Mouse (Mus musculus) erythroblast, embryonic 14.5 days (primary cell): ENCODE data around the gene Rgs3. TPM values are rescaled to one million over a fixed set of nuclear protein-coding genes. Genes with fewer than 3 reads are reported as not detected.

Source experiments
- H3K27me3 ChIP-seq: 2 replicates; pipeline ENCODE4 v1.6.1; 2012; ENCODE audit warnings: inconsistent platforms; ENCODE audit not compliant: control insufficient read depth
- H3K36me3 ChIP-seq: 2 replicates; pipeline ENCODE4 v1.6.1; 2012; ENCODE audit warnings: mild to moderate bottlenecking, inconsistent platforms; ENCODE audit not compliant: control insufficient read depth
- H3K4me1 ChIP-seq: 2 replicates; pipeline ENCODE4 v1.6.1; 2012; ENCODE audit warnings: inconsistent platforms; ENCODE audit not compliant: control insufficient read depth
- H3K4me3 ChIP-seq: replicated peaks from 2 replicates; pipeline ENCODE3; 2012; ENCODE audit warnings: moderate library complexity, mild to moderate bottlenecking, inconsistent platforms
- H3K9me3 ChIP-seq: 2 replicates; pipeline ENCODE4 v1.6.1; 2012; ENCODE audit warnings: low read length, inconsistent platforms, mixed read lengths; ENCODE audit not compliant: control insufficient read depth
- GATA1 ChIP-seq: IDR thresholded peaks from 2 replicates; pipeline ENCODE4 v1.6.1; 2012; ENCODE audit warnings: low read length, inconsistent platforms, mixed read lengths
- TAL1 ChIP-seq: IDR thresholded peaks from 3 replicates; pipeline ENCODE4 v1.6.1; 2012; ENCODE audit warnings: low read length, inconsistent platforms, mixed read lengths
- polyA plus RNA-seq: library from polyadenylated mRNA; stranded (reverse); fragments of >175 nt; gene quantifications from 2 replicates; pipeline ENCODE4 v1.2.3, GENCODE M21; 2012

Rgs3 gene
- polyA plus RNA-seq, 1 experiment, result 0.13 TPM

DNA sequence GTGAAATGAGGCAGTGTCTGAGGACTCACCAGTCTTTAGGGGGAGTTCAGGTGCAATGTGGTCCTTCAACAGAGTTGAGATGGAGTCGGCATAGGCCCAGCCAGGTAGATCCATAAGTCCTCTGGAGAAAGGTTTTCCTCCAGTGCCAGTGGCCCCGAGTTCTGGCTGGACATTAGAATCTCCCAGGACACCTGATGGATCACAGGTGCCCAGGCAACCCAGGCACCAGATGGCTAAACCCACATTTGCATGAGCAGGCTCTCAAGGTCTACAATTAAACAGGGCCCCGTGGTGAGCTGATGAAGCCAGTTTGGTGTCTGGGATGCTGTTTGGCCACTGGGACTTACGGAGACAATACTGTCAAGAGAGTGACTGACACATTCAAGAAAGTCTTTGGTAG lies 49.7 kb downstream of the Rgs3 start:
- H3K9me3 ChIP-seq, result no peaks in the 10 kb centered on the region
- no peaks in the 10 kb centered on the region for H3K36me3 ChIP-seq
- no peak overlapping the region for H3K4me3 ChIP-seq
- H3K27me3 ChIP-seq, result no peaks in the 10 kb centered on the region
- no peaks in the 10 kb centered on the region for H3K4me1 ChIP-seq
- TF ChIP-seq TAL1 (no peak), GATA1 (no peak)

- H3K36me3 ChIP-seq, result no peaks in the 10 kb centered on the region
- no peaks in the 10 kb centered on the region for H3K4me1 ChIP-seq
- no peak for TF ChIP-seq GATA1
- no peak for TF ChIP-seq TAL1
- H3K27me3 ChIP-seq, result no peaks in the 10 kb centered on the region
- no peak overlapping the region for H3K4me3 ChIP-seq
- H3K9me3 ChIP-seq, result no peaks in the 10 kb centered on the region
Observed at GRCm38 (mm10) chr4:62610142-62610675, 50.6 kb downstream of the Rgs3 start.

DNA sequence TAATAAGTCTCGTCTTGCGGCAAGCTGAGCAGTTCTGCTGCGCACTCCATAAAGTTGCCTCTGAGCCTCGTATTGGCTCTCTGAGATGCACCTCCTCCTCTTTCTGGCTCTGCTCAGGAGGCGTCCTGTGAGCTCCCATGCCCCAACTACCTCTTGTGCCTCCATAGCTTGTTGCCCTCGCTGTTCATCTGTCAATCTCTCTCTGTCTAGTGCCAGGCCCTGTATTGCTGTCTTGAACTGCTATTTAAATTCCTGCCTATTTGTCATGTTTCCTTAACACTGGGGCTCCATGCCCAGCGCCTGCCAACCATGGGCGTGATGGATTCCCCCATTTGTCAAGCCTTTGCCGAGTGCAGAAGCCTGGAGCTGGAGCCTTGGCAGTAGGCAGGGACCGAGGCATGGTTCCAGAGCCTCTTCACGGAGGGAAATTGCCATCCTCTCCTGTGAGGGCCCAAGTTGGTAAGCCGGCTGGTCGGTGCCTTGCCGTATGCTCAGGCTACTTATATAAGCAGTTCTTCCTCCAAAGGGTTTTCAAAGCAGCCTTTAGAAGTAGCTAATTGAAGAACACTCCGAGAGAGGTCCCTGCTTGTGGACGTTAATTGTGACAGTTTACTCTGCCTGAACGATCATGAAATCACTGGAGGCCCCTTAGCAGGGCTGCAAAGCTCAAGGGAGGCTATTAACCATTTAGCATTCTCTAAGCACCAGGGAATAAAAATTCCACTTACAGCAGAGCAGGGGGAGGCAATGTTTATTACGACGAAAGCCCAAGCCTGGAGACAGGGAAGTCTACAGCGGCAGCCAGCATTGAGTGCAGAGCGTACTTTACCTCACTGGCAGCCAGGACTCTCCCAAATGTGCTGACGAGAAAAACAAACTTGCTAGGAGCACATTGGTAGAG lies 53.2 kb downstream of the Rgs3 start:
- Histone ChIP-seq H3K4me3 (no peak overlapping the region), H3K9me3 (no peaks in the 10 kb centered on the region), H3K36me3 (no peaks in the 10 kb centered on the region), H3K27me3 (no peaks in the 10 kb centered on the region), H3K4me1 (no peaks in the 10 kb centered on the region)
- no peak for TF ChIP-seq GATA1
- TF ChIP-seq TAL1, result no peak

DNA sequence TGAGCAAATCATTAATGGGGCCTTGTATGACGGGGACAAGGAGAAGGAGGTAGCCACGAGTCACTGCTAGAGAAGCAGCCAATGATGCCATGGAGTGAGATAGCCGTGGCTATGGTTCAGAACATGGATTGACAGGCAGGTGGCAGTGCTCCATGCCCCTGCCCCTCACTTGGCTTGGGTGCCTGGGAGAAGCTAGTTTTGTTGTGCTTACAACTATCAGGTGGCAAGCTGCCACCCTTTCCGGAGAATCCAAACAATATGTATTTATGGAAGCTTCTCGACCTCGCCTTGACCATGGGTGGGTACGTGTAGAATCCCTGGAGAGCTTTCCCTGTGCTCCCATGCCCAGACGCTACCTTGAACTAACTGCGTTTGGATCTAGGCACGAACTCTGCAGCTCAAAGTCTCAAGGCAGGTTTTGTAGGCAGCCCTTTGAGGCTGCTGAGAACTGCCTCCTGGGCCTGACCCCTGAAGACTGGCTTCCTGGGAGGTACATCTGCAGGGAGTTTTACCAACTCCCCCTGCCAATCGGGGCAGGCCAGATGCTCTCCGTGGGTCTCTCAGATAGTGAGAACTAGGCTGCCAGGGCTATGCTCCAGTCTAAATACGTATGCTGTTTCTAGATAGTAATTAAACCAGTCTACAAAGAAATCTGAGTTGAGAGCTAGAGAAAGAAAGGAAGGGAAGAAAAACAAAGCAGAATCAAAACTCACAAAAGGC lies 54.2 kb downstream of the Rgs3 start:
- H3K4me1 ChIP-seq, result no peaks in the 10 kb centered on the region
- no peaks in the 10 kb centered on the region for H3K9me3 ChIP-seq
- TF ChIP-seq TAL1, result no peak
- H3K36me3 ChIP-seq, result no peaks in the 10 kb centered on the region
- H3K27me3 ChIP-seq, result no peaks in the 10 kb centered on the region
- H3K4me3 ChIP-seq, result no peak overlapping the region

GRCm38 (mm10) chr4:62617856-62618440 lies 58.3 kb downstream of the Rgs3 start:
- no peaks in the 10 kb centered on the region for H3K9me3 ChIP-seq
- H3K36me3 ChIP-seq, result no peaks in the 10 kb centered on the region
- TF ChIP-seq TAL1, result no peak
- TF ChIP-seq GATA1, result no peak
- H3K4me1 ChIP-seq, result no peaks in the 10 kb centered on the region
- H3K4me3 ChIP-seq, result no peak overlapping the region
- no peaks in the 10 kb centered on the region for H3K27me3 ChIP-seq

GRCm38 (mm10) chr4:62619232-62619964 lies 59.8 kb downstream of the Rgs3 start:
- Histone ChIP-seq H3K4me1 (no peaks in the 10 kb centered on the region), H3K4me3 (no peak overlapping the region), H3K9me3 (no peaks in the 10 kb centered on the region), H3K36me3 (no peaks in the 10 kb centered on the region), H3K27me3 (no peaks in the 10 kb centered on the region)
- TF ChIP-seq TAL1 (no peak), GATA1 (no peak)

DNA sequence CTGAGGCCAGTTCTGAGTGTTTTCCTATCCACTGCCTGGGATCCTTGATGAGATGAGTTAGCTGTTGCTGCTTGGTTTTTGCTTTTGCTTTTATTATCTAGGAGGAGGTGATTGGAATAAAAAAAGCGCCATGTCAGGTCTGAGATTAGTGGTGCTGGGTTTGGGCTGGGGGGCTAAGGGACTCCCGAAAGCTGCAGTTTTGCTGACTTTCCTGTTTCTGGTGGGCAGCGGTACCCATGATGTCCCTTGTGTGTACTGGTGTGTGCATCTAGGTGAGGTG lies 60.3 kb downstream of the Rgs3 start:
- H3K4me1 ChIP-seq, result no peaks in the 10 kb centered on the region
- no peaks in the 10 kb centered on the region for H3K36me3 ChIP-seq
- no peaks in the 10 kb centered on the region for H3K9me3 ChIP-seq
- no peak for TF ChIP-seq GATA1
- TF ChIP-seq TAL1, result no peak
- H3K27me3 ChIP-seq, result no peaks in the 10 kb centered on the region
- H3K4me3 ChIP-seq, result no peak overlapping the region

- Histone ChIP-seq H3K9me3 (no peaks in the 10 kb centered on the region), H3K4me1 (no peaks in the 10 kb centered on the region), H3K36me3 (no peaks in the 10 kb centered on the region), H3K4me3 (no peak overlapping the region), H3K27me3 (no peaks in the 10 kb centered on the region)
- TF ChIP-seq GATA1, result no peak
- no peak for TF ChIP-seq TAL1
Observed at GRCm38 (mm10) chr4:62621151-62621550, 61.5 kb downstream of the Rgs3 start.
